Comparison of ENCODE assay signal across 18 mouse cellular contexts in genomic region chr5:137796606-137797005, GRCm38 (mm10). TPM values are rescaled to one million over a fixed set of nuclear protein-coding genes. Genes with fewer than 3 reads are reported as not detected.
DNase-seq lines count a peak whose midpoint lies in the region; ATAC-seq lines count a peak whose summit lies in the region.
"Had no signal": no experiment of that assay in that cellular context is flagged by ENCODE, and none has a peak within 500 bp of the region (broad histone marks: within the 10 kb centered on the region; RNA-seq: fewer than 3 reads in every experiment).

No protein-coding gene starts in this region.

- ATAC-seq in megakaryocyte, adult 5-6 weeks (ENCODE audit: poor library complexity, severe bottlenecking), result 0 out of 2 replicates have a peak, but pooled peaks have one; percentile 15
- ATAC-seq: activated CD4-positive, CD25-positive, alpha-beta regulatory T cell, adult 4 months; forebrain, embryonic 15.5 days; intestine, postnatal 0 days had no signal

- DNase-seq in adrenal gland, adult (ENCODE audit: inconsistent age in 2 of 2, low spot score in 1 of 2), result peak; percentile 48 to 74
- no peak for DNase-seq in adrenal gland, adult 8-10 months
- DNase-seq in adrenal gland, postnatal 14 days, result peak; percentile 39
- DNase-seq in adrenal gland, postnatal 4 days (ENCODE audit: low spot score in 2 of 2), result no peak
- DNase-seq in kidney, postnatal 10 days, result peak; percentile 12
- no peak for DNase-seq in kidney, adult 18-20 months
- no peak for DNase-seq in right cerebral cortex, adult 2 months (ENCODE audit: low spot score in 2 of 2)
- DNase-seq: cerebellum, adult 11-12 months; cerebellum, adult 8-10 months; cerebellum, postnatal 10 days; cerebellum, postnatal 36 days; embryo, embryonic 11 days; gastrocnemius, postnatal 25 days; heart, postnatal 14 days had no signal

RNA-seq across cellular contexts. Expression of gene Zcwpw1, which starts 9.0 kb away (rescaled TPM):
- total RNA-seq in adrenal gland, adult 8-10 months (2022), result 1 to 10 TPM; 1.4 to 4.4 (median 2.8) TPM
- total RNA-seq in adrenal gland, postnatal 14 days (2021), result 5.6 and 5.7 TPM in 2 replicates
- 1 to 10 TPM; 8.9 to 9.3 TPM for total RNA-seq in adrenal gland, postnatal 4 days (2021)
- 6.4 and 10.0 TPM in 2 replicates for total RNA-seq in megakaryocyte, adult 5-6 weeks (2015)
- 16.1 and 18.1 TPM in 2 replicates for total RNA-seq in megakaryocyte, adult 5-6 weeks (2017)

RNA-seq across cellular contexts. Expression of gene Mepce, which starts 9.2 kb away (rescaled TPM):
- 10 to 100 TPM; 53.8 to 66.8 (median 56.1) TPM for total RNA-seq in adrenal gland, adult 8-10 months (2022)
- 41.5 and 46.7 TPM in 2 replicates for total RNA-seq in adrenal gland, postnatal 14 days (2021)
- 10 to 100 TPM; 58.4 to 67.5 TPM for total RNA-seq in adrenal gland, postnatal 4 days (2021)
- total RNA-seq in megakaryocyte, adult 5-6 weeks (2015), result 20.9 and 24.0 TPM in 2 replicates
- 16.2 and 22.8 TPM in 2 replicates for total RNA-seq in megakaryocyte, adult 5-6 weeks (2017)

RNA-seq across cellular contexts. Expression of gene Ppp1r35, which starts 18.0 kb away (rescaled TPM):
- total RNA-seq in adrenal gland, adult 8-10 months (2022), result 10 to 100 TPM; 21.2 to 35.5 (median 27.0) TPM
- total RNA-seq in adrenal gland, postnatal 14 days (2021), result 20.4 and 21.9 TPM in 2 replicates
- 10 to 100 TPM; 29.9 to 40.3 TPM for total RNA-seq in adrenal gland, postnatal 4 days (2021)
- 48.6 and 55.3 TPM in 2 replicates for total RNA-seq in megakaryocyte, adult 5-6 weeks (2015)
- total RNA-seq in megakaryocyte, adult 5-6 weeks (2017), result 34.1 and 40.1 TPM in 2 replicates

RNA-seq across cellular contexts. Expression of gene Pilra, which starts 39.5 kb away (rescaled TPM):
- total RNA-seq in adrenal gland, adult 8-10 months (2022), result 1 to 10 TPM; 1.8 to 5.8 (median 4.1) TPM
- total RNA-seq in adrenal gland, postnatal 14 days (2021), result 1.2 and 2.9 TPM in 2 replicates
- 1 to 10 TPM; 3.1 to 5.5 TPM for total RNA-seq in adrenal gland, postnatal 4 days (2021)
- 65.2 and 103 TPM in 2 replicates for total RNA-seq in megakaryocyte, adult 5-6 weeks (2015)
- total RNA-seq in megakaryocyte, adult 5-6 weeks (2017), result 95.8 and 100 TPM in 2 replicates

RNA-seq across cellular contexts. Expression of gene Tsc22d4, which starts 51.1 kb away (rescaled TPM):
- total RNA-seq in adrenal gland, adult 8-10 months (2022), result 100 to 1,000 TPM in 2 of 4 experiments, 10 to 100 TPM in 2; 73.9 to 110 (median 94.0) TPM
- total RNA-seq in adrenal gland, postnatal 14 days (2021), result 74.9 and 87.3 TPM in 2 replicates
- 100 to 1,000 TPM; 138 to 140 TPM for total RNA-seq in adrenal gland, postnatal 4 days (2021)
- total RNA-seq in megakaryocyte, adult 5-6 weeks (2015), result 55.9 and 74.7 TPM in 2 replicates
- total RNA-seq in megakaryocyte, adult 5-6 weeks (2017), result 112 and 113 TPM in 2 replicates

Comparison
In these comparisons a context has a peak if more than half of its experiments do, and no peak if none do; other contexts are left out.
1. DNase-seq: peak in adrenal gland, adult (2 of 2), adrenal gland, postnatal 14 days (single experiment) and kidney, postnatal 10 days (single experiment); none in adrenal gland, adult 8-10 months (single experiment), adrenal gland, postnatal 4 days (0 of 2), kidney, adult 18-20 months (single experiment) and right cerebral cortex, adult 2 months (0 of 2).